Mouse (Mus musculus) CH12.LX (cell line): Measurements from ENCODE around the gene Dhdh.
A peak's percentile ranks its signal among the peaks of the same experiment; 100 is the strongest.

ENCODE experiments used
- CHD2 ChIP-seq: IDR thresholded peaks from 2 replicates; pipeline ENCODE4 v1.6.1; 2011; ENCODE audit warnings: low read length, improper control_type of control experiment
- CTCF ChIP-seq, 2 experiments: IDR thresholded peaks in 1 of 2; conservative IDR thresholded peaks in 1 of 2; 2 replicates each; pipeline ENCODE4 v1.5.1; 2011 to 2012; ENCODE audit warnings: low read depth in 2 of 2, low read length in 2 of 2, improper control_type of control experiment in 1 of 2, inconsistent platforms in 1 of 2, mild to moderate bottlenecking in 1 of 2, moderate library complexity in 1 of 2
- EP300 ChIP-seq: IDR thresholded peaks from 2 replicates; pipeline ENCODE4 v1.6.1; 2011; ENCODE audit warnings: low read length, improper control_type of control experiment
- HCFC1 ChIP-seq: IDR thresholded peaks from 2 replicates; pipeline ENCODE4 v1.6.1; 2012; ENCODE audit warnings: low read depth, mild to moderate bottlenecking, inconsistent platforms, low read length, improper control_type of control experiment
- KAT2A ChIP-seq: IDR thresholded peaks from 2 replicates; pipeline ENCODE4 v1.6.1; 2012; ENCODE audit warnings: low read length, improper control_type of control experiment, inconsistent platforms; ENCODE audit not compliant: insufficient replicate concordance
- MAX ChIP-seq: IDR thresholded peaks from 2 replicates; pipeline ENCODE4 v1.6.1; 2011; ENCODE audit warnings: low read length, improper control_type of control experiment
- MAZ ChIP-seq: IDR thresholded peaks from 2 replicates; pipeline ENCODE4 v1.6.1; 2012; ENCODE audit warnings: low read depth, mild to moderate bottlenecking, inconsistent platforms, low read length, improper control_type of control experiment, moderate library complexity
- MYC ChIP-seq: IDR thresholded peaks from 2 replicates; pipeline ENCODE4 v1.6.1; 2011; ENCODE audit warnings: low read depth, mild to moderate bottlenecking, improper control_type of control experiment, low read length
- POLR2A ChIP-seq: IDR thresholded peaks from 2 replicates; pipeline ENCODE4 v1.6.1; 2011; ENCODE audit warnings: low read depth, mild to moderate bottlenecking, improper control_type of control experiment, low read length
- POLR2AphosphoS2 ChIP-seq: IDR thresholded peaks from 2 replicates; pipeline ENCODE4 v1.6.1; 2011; ENCODE audit warnings: low read depth, low read length, improper control_type of control experiment
- TCF12 ChIP-seq: IDR thresholded peaks from 2 replicates; pipeline ENCODE4 v1.6.1; 2014; ENCODE audit warnings: low read depth, mild to moderate bottlenecking, inconsistent platforms, low read length, improper control_type of control experiment
- UBTF ChIP-seq: IDR thresholded peaks from 2 replicates; pipeline ENCODE4 v1.6.1; 2012; ENCODE audit warnings: low read depth, mild to moderate bottlenecking, inconsistent platforms, low read length, improper control_type of control experiment, moderate library complexity
- ZNF384 ChIP-seq: IDR thresholded peaks from 2 replicates; pipeline ENCODE4 v1.6.1; 2012; ENCODE audit warnings: low read depth, low read length, improper control_type of control experiment, inconsistent platforms

DNA sequence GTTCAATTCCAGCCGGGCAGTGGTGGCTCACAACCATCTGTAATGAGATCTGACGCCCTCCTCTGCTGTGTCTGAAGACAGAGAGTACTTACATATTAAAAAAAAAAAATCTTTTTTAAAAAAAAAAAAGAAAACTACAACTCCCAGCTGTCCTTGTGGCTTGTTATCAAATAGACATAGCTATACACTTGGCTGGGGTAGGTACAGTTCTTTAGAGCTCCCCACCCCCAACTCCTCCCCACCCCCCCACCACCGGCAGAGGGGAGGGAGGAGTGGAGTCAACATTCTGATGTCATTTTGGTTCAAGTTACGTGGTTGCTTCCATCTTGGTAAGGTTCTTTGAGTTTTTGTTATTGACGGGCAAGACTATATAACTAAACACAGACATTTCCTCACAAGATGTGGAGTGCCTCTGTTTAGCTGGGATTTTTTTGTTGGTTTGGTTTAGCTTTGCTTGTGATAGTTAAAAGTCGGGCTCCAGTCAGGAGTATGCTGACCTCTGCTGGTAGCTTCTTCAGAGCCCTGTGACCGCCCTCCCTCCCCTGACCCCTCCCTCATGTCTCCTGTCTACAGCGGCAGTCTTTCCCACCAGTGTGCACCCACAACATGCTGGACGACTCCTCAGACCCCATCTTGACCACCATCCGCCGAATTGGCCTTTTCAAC, 41.1 kb downstream of the Dhdh start:
- no peak for TF ChIP-seq MAX
- TF ChIP-seq POLR2A = no peak
- TF ChIP-seq KAT2A = no peak
- TF ChIP-seq CHD2 = 0 out of 2 replicates have a peak, but pooled peaks have one; percentile 53
- TF ChIP-seq ZNF384 = no peak
- peak; percentile 12 to 56; a peak in 2 of 4 replicates for TF ChIP-seq CTCF (conservative IDR thresholded peaks at IDR 0.05 in 1 of 2, IDR thresholded peaks at IDR 0.05 in 1 of 2; ENCODE audit: low read depth in 2 of 2, low read length in 2 of 2)
- peak; percentile 67 for TF ChIP-seq HCFC1
- no peak for TF ChIP-seq TCF12
- TF ChIP-seq MYC = no peak
- no peak for TF ChIP-seq MAZ
- TF ChIP-seq EP300 = no peak
- no peak for TF ChIP-seq POLR2AphosphoS2
- no peak for TF ChIP-seq UBTF
